Mouse (Mus musculus): ENCODE data around the gene Arhgdib. TPM values are rescaled to one million over a fixed set of nuclear protein-coding genes. Genes with fewer than 3 reads are reported as not detected.

Arhgdib gene
- polyA plus RNA-seq (2012; rRNA removed), result 644 and 667 TPM in 2 replicates

- DNase-seq, result peak; percentile 69
- H3K27me3 ChIP-seq (ENCODE audit: control insufficient read depth, insufficient read depth, low read length), result no peaks in the 10 kb centered on the region
- WGBS, result 1% methylated on average over 12 of the region's 12 CpGs
- TF ChIP-seq CTCF (IDR thresholded peaks at IDR 0.05; ENCODE audit: borderline replicate concordance, control insufficient read depth, extremely low read depth, insufficient read depth, low read length, poor library complexity) (no peak), POLR2A (IDR thresholded peaks at IDR 0.05; ENCODE audit: control insufficient read depth, extremely low read depth, insufficient read depth, low read length, poor library complexity) (peak; percentile 87)
- H3K27ac ChIP-seq (ENCODE audit: control insufficient read depth, insufficient read depth, low read length), result peak within 1 kb of the TSS; percentile 98
- peak within 1 kb of the TSS; percentile 89 for H3K4me3 ChIP-seq (ENCODE audit: control insufficient read depth, insufficient read depth, low read length)
- peaks cover 2% of the 10 kb centered on the region for H3K36me3 ChIP-seq (ENCODE audit: control insufficient read depth, insufficient read depth, low read length)
- peaks cover 34% of the 10 kb centered on the region for H3K4me1 ChIP-seq (replicated peaks; ENCODE audit: control insufficient read depth, insufficient read depth, low read length)
Observed at GRCm38 (mm10) chr6:136941051-136942021, at the start of gene Arhgdib. Gene Arhgdib (minus strand): TSS chr6:136941899.

GRCm38 (mm10) chr6:136990557-136990956, 48.9 kb upstream of the Arhgdib start:
- WGBS, result 81% methylated on average over 8 of the region's 8 CpGs
- Histone ChIP-seq H3K27me3 (ENCODE audit: control insufficient read depth, insufficient read depth, low read length) (no peaks in the 10 kb centered on the region), H3K4me3 (ENCODE audit: control insufficient read depth, insufficient read depth, low read length) (no peak overlapping the region), H3K27ac (ENCODE audit: control insufficient read depth, insufficient read depth, low read length) (no peak overlapping the region), H3K4me1 (replicated peaks; ENCODE audit: control insufficient read depth, insufficient read depth, low read length) (no peaks in the 10 kb centered on the region), H3K36me3 (ENCODE audit: control insufficient read depth, insufficient read depth, low read length) (no peaks in the 10 kb centered on the region)
- no peak for DNase-seq
- no peak for TF ChIP-seq POLR2A (IDR thresholded peaks at IDR 0.05; ENCODE audit: control insufficient read depth, extremely low read depth, insufficient read depth, low read length, poor library complexity)
- TF ChIP-seq CTCF (IDR thresholded peaks at IDR 0.05; ENCODE audit: borderline replicate concordance, control insufficient read depth, extremely low read depth, insufficient read depth, low read length, poor library complexity), result no peak

GRCm38 (mm10) chr6:136989824-136990497, 48.3 kb upstream of the Arhgdib start:
- 88% methylated on average over 11 of the region's 11 CpGs for WGBS
- Histone ChIP-seq H3K4me1 (replicated peaks; ENCODE audit: control insufficient read depth, insufficient read depth, low read length) (no peaks in the 10 kb centered on the region), H3K27ac (ENCODE audit: control insufficient read depth, insufficient read depth, low read length) (no peak overlapping the region), H3K36me3 (ENCODE audit: control insufficient read depth, insufficient read depth, low read length) (no peaks in the 10 kb centered on the region), H3K27me3 (ENCODE audit: control insufficient read depth, insufficient read depth, low read length) (no peaks in the 10 kb centered on the region), H3K4me3 (ENCODE audit: control insufficient read depth, insufficient read depth, low read length) (no peak overlapping the region)
- no peak for TF ChIP-seq CTCF (IDR thresholded peaks at IDR 0.05; ENCODE audit: borderline replicate concordance, control insufficient read depth, extremely low read depth, insufficient read depth, low read length, poor library complexity)
- TF ChIP-seq POLR2A (IDR thresholded peaks at IDR 0.05; ENCODE audit: control insufficient read depth, extremely low read depth, insufficient read depth, low read length, poor library complexity), result no peak
- no peak for DNase-seq

DNA sequence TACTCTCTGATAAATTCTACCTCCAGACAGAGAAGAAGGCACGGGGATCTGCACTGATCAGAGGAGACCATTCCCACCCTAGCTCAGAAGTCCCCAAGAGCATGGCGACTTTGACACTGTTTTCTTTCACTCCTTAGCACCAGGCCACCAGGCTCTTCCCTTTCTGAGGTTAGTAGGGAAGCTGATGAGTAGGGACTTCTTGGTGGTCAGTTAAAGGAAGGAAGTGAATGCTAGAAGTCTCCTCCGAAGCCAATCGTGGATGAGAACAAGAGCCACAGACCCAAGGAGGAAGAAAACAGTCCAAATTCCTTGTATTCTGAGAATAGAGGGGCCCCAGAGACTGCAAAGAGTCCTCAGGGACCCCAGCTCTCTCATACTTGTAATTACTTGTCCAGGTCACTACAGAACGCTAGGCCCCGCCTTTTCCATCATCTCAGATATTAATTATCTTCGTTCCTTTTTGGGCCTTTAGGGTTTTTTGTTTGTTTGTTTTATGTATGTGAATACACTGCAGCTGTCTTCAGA, 46.9 kb upstream of the Arhgdib start:
- no peaks in the 10 kb centered on the region for H3K27me3 ChIP-seq (ENCODE audit: control insufficient read depth, insufficient read depth, low read length)
- no peaks in the 10 kb centered on the region for H3K36me3 ChIP-seq (ENCODE audit: control insufficient read depth, insufficient read depth, low read length)
- no peak for DNase-seq
- H3K4me3 ChIP-seq (ENCODE audit: control insufficient read depth, insufficient read depth, low read length), result no peak overlapping the region
- no peak overlapping the region for H3K27ac ChIP-seq (ENCODE audit: control insufficient read depth, insufficient read depth, low read length)
- 56% methylated on average over 7 of the region's 7 CpGs for WGBS
- TF ChIP-seq POLR2A (IDR thresholded peaks at IDR 0.05; ENCODE audit: control insufficient read depth, extremely low read depth, insufficient read depth, low read length, poor library complexity) (no peak), CTCF (IDR thresholded peaks at IDR 0.05; ENCODE audit: borderline replicate concordance, control insufficient read depth, extremely low read depth, insufficient read depth, low read length, poor library complexity) (no peak)
- H3K4me1 ChIP-seq (replicated peaks; ENCODE audit: control insufficient read depth, insufficient read depth, low read length), result no peaks in the 10 kb centered on the region

DNA sequence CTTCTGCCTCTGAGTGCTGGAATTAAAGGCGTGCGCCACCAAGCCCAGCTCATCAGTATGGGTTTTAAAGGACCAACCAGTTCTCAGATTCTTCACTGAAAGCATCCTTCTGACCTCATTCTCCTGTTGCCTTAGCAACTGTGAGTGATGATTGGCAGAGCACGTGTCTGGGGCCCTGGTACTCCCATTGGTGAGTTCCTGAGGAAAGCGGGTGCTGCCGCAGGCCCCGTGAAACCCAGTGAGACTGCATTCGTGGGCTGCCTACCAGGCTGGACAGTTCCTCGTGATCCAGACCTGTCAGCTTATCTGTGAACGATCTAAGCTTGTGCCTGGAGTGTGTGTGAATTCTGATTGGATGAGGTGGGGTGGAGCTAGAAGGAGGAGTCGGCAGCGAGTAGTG, 45.0 kb upstream of the Arhgdib start:
- 83% methylated on average over 11 of the region's 11 CpGs for whole genome bisulfite sequencing

DNA sequence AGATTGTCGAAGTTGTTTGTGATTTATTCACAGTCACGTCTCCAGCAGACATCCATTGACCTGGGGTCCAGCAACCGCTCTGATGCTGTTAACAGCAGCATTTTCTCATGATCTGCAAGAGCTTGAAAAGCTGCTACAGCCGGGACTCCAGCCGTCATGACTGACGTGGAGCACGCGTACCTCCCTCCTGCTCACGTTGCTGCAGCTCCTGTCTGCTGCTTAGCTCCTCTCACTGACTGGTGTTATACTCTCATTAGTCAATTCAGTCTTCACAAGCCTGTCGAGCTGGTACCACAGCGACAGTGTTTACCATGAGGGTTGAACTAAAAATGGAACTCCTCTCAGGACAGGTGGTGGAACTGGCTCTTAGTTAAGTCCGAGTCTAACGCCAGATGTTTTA, 44.3 kb upstream of the Arhgdib start:
- H3K4me3 ChIP-seq (ENCODE audit: control insufficient read depth, insufficient read depth, low read length), result no peak overlapping the region
- no peaks in the 10 kb centered on the region for H3K27me3 ChIP-seq (ENCODE audit: control insufficient read depth, insufficient read depth, low read length)
- H3K4me1 ChIP-seq (replicated peaks; ENCODE audit: control insufficient read depth, insufficient read depth, low read length), result no peaks in the 10 kb centered on the region
- TF ChIP-seq POLR2A (IDR thresholded peaks at IDR 0.05; ENCODE audit: control insufficient read depth, extremely low read depth, insufficient read depth, low read length, poor library complexity), result no peak
- TF ChIP-seq CTCF (IDR thresholded peaks at IDR 0.05; ENCODE audit: borderline replicate concordance, control insufficient read depth, extremely low read depth, insufficient read depth, low read length, poor library complexity), result no peak
- no peak overlapping the region for H3K27ac ChIP-seq (ENCODE audit: control insufficient read depth, insufficient read depth, low read length)
- H3K36me3 ChIP-seq (ENCODE audit: control insufficient read depth, insufficient read depth, low read length), result no peaks in the 10 kb centered on the region
- 82% methylated on average over 13 of the region's 13 CpGs for WGBS
- DNase-seq, result no peak

More for the DNA sequence above, 45.0 kb upstream of the Arhgdib start:
- Histone ChIP-seq H3K27ac (ENCODE audit: control insufficient read depth, insufficient read depth, low read length) (no peak overlapping the region), H3K36me3 (ENCODE audit: control insufficient read depth, insufficient read depth, low read length) (no peaks in the 10 kb centered on the region), H3K4me1 (replicated peaks; ENCODE audit: control insufficient read depth, insufficient read depth, low read length) (no peaks in the 10 kb centered on the region), H3K27me3 (ENCODE audit: control insufficient read depth, insufficient read depth, low read length) (no peaks in the 10 kb centered on the region), H3K4me3 (ENCODE audit: control insufficient read depth, insufficient read depth, low read length) (no peak overlapping the region)
- TF ChIP-seq POLR2A (IDR thresholded peaks at IDR 0.05; ENCODE audit: control insufficient read depth, extremely low read depth, insufficient read depth, low read length, poor library complexity) (no peak), CTCF (IDR thresholded peaks at IDR 0.05; ENCODE audit: borderline replicate concordance, control insufficient read depth, extremely low read depth, insufficient read depth, low read length, poor library complexity) (no peak)
- DNase-seq, result no peak
